Mouse (Mus musculus): ENCODE results near the gene Fank1. TPM values are rescaled to one million over a fixed set of nuclear protein-coding genes. Genes with fewer than 3 reads are reported as not detected.

The Fank1 gene
- polyA plus RNA-seq, 1 experiment from 2014 or later: 3.8 TPM

DNA sequence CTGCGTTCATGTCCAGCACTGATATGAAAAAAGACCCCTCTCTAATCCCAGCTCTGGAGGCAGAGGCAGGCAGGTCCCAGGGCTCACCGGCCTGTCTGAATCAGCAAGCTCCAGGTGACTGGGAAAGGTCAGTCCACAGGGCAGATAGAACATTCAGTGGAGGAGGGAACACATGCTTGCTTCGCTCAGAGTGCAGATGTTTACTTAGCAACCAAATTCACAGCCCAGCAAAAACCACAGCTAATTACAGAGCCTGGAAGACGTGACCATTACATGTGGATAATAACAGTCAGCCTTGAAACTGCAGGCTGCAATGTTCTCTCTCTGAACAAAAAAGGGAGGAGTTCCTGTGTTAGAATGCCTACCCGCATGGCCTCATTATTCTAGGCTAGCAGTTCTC lies 26.0 kb upstream of the Fank1 start:
- Histone ChIP-seq H3K4me1 (replicated peaks) (0 out of 2 replicates have a peak, but pooled peaks cover 3% of the 10 kb centered on the region), H3K4me3 (replicated peaks) (no peak overlapping the region), H3K36me3 (peaks cover 27% of the 10 kb centered on the region), H3K27ac (no peak overlapping the region), H3K9me3 (no peaks in the 10 kb centered on the region), H3K27me3 (no peaks in the 10 kb centered on the region), H3K9ac (replicated peaks) (no peak overlapping the region), H3K4me2 (replicated peaks) (no peak overlapping the region)
- 81% methylated on average over 5 of the region's 5 CpGs for WGBS
- no peak for ATAC-seq

DNA sequence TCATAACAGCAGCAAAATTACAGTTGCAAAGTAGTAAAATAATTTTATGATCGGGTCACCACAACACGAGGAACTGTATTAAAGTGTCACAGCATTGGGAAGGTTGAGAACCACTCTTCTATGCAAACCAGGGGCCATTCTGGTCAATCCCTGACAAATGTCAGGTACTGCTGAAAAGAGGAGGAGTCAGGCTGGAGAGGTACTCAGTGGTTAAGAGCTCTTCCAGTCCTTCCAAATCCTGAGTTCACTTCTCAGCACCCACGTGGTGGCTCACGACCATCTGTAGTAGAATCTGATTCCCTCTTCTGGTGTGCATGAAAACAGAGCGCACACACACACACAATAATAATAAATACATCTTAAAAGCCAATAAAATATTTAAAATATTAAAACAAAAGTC lies 25.5 kb upstream of the Fank1 start:
- no peak for ATAC-seq
- Histone ChIP-seq H3K27ac (no peak overlapping the region), H3K4me2 (replicated peaks) (no peak overlapping the region), H3K9ac (replicated peaks) (no peak overlapping the region), H3K36me3 (peaks cover 23% of the 10 kb centered on the region), H3K4me3 (replicated peaks) (no peak overlapping the region), H3K4me1 (replicated peaks) (peaks cover 4% of the 10 kb centered on the region; the same call in 1 of the 2 replicates), H3K27me3 (no peaks in the 10 kb centered on the region), H3K9me3 (no peaks in the 10 kb centered on the region)
- 88% methylated on average over 5 of the region's 5 CpGs for WGBS

GRCm38 (mm10) chr7:133757961-133758455 lies 18.7 kb upstream of the Fank1 start:
- peaks cover 4% of the 10 kb centered on the region; the same call in 1 of the 2 replicates for H3K36me3 ChIP-seq
- no peaks in the 10 kb centered on the region for H3K27me3 ChIP-seq
- peaks cover 38% of the 10 kb centered on the region for H3K4me1 ChIP-seq (replicated peaks)
- no peak for ATAC-seq
- no peaks in the 10 kb centered on the region for H3K9me3 ChIP-seq
- 18% methylated on average over 5 of the region's 5 CpGs for WGBS
- H3K4me2 ChIP-seq (replicated peaks): peak overlapping the region; percentile 51
- peak overlapping the region; percentile 28 for H3K4me3 ChIP-seq (replicated peaks)
- no peak overlapping the region for H3K27ac ChIP-seq
- 0 out of 2 replicates have a peak overlapping the region, but pooled peaks have one; percentile 23 for H3K9ac ChIP-seq (replicated peaks)

DNA sequence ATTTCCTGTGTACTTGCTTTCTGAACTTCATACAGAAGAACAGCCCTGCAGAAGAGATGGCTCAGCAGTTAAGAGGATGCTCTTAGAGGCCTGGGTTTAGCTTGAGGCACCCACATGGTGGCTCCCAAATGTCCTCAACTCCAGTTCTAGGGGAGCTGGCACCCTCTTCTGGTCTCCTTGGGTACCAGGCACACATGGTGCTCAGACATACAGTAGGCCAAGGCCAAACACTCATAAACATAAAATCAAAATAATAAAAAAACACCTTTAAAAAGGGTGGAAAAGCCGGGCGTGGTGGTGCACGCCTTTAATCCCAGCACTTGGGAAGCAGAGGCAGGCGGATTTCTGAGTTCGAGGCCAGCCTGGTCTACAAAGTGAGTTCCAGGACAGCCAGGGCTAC lies 17.9 kb upstream of the Fank1 start:
- Histone ChIP-seq H3K9me3 (no peaks in the 10 kb centered on the region), H3K9ac (replicated peaks) (no peak overlapping the region), H3K27ac (0 out of 2 replicates have a peak overlapping the region, but pooled peaks have one; percentile 25), H3K4me2 (replicated peaks) (peak overlapping the region; percentile 51), H3K27me3 (no peaks in the 10 kb centered on the region), H3K4me3 (replicated peaks) (peak overlapping the region; percentile 28), H3K36me3 (peaks cover 4% of the 10 kb centered on the region; the same call in 1 of the 2 replicates), H3K4me1 (replicated peaks) (peaks cover 38% of the 10 kb centered on the region)
- 88% methylated on average over 5 of the region's 5 CpGs for WGBS
- no peak for ATAC-seq

DNA sequence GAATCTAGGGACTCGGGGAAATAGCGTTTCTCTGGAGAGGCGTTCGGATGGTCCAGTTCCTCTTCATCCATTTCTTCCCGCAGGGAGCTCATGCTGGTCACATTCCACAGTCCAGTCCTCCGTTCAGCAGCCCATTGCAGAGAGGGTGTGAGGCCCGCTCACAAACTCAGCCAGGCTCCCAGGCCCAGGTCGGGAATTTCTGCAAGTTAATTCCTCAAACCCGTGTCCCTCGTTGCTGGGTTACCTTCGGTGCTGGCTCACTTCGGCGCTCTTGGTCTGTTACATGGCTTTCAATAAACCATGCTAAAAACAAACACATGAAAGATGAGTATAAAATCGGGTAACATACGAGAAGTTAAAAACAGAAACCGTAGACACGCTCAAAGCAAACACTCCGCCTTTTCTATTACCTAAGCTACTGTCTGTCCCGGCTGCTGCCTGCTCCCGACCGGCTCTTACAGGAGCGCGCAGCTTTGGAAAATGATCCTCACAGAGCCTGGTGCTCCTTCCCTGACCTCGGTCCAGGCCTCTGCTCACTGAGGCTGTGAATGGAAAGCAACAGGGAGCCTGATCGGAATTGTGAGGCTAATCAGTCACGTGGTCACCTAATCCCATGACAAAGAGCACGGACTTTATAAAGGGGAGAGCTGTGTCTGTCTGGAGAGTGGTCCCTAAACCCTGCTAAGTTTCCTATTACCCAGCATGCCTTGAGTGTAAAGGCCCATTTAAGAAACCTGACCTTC lies 16.9 kb upstream of the Fank1 start:
- WGBS: 2% methylated on average over 27 of the region's 27 CpGs
- peak overlapping the region; percentile 85 for H3K27ac ChIP-seq
- H3K4me1 ChIP-seq (replicated peaks): peaks cover 39% of the 10 kb centered on the region
- no peaks in the 10 kb centered on the region for H3K9me3 ChIP-seq
- H3K36me3 ChIP-seq: no peaks in the 10 kb centered on the region
- no peaks in the 10 kb centered on the region for H3K27me3 ChIP-seq
- H3K4me2 ChIP-seq (replicated peaks): peak overlapping the region; percentile 51
- H3K9ac ChIP-seq (replicated peaks): peak overlapping the region; percentile 30
- peak overlapping the region; percentile 28 for H3K4me3 ChIP-seq (replicated peaks)
- peak; percentile 93 for ATAC-seq

- H3K9me3 ChIP-seq: no peaks in the 10 kb centered on the region
- no peak overlapping the region for H3K4me3 ChIP-seq (replicated peaks)
- H3K27ac ChIP-seq: no peak overlapping the region
- H3K36me3 ChIP-seq: no peaks in the 10 kb centered on the region
- H3K4me1 ChIP-seq (replicated peaks): peaks cover 39% of the 10 kb centered on the region
- WGBS: 94% methylated on average over 6 of the region's 6 CpGs
- H3K4me2 ChIP-seq (replicated peaks): no peak overlapping the region
- no peaks in the 10 kb centered on the region for H3K27me3 ChIP-seq
- no peak overlapping the region for H3K9ac ChIP-seq (replicated peaks)
- ATAC-seq: no peak
These were observed 14.0 kb upstream of the Fank1 start for GRCm38 (mm10) chr7:133762696-133763095.

- no peak overlapping the region for H3K4me2 ChIP-seq (replicated peaks)
- no peaks in the 10 kb centered on the region for H3K9me3 ChIP-seq
- no peak overlapping the region for H3K4me3 ChIP-seq (replicated peaks)
- H3K4me1 ChIP-seq (replicated peaks): peaks cover 25% of the 10 kb centered on the region
- no peaks in the 10 kb centered on the region for H3K27me3 ChIP-seq
- H3K36me3 ChIP-seq: no peaks in the 10 kb centered on the region
- no peak overlapping the region for H3K27ac ChIP-seq
- ATAC-seq: no peak
- no peak overlapping the region for H3K9ac ChIP-seq (replicated peaks)
- 91% methylated on average over 2 of the region's 2 CpGs for WGBS
These were observed 12.2 kb upstream of the Fank1 start for GRCm38 (mm10) chr7:133764425-133764824.

DNA sequence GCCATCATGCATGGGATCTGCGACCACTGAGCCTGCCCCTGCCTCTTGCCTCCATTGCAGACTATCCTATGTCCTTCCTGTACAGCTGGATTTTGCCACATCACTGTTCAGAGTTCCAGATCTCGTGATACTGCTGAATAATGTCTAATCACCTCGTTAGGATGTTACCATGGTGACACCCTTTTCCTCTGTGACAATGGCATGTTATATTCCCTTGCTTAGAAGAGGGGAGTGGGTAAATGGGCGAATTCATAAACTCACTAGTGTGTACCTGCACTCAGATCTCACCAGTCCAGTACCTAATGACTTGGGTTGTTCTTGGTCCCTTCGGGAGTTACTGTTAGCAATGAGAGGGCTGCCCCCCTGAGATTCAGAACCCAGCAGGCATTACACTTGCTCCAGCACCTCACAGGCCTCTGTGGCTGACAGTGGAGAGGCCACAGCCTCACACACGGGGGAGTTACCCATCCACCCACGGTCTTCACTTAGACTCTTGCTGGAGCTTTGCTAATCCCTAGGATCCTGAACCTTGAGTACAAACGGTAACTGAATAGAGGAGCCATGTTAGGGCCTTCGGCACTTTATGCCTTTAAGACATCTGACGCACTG lies 11.3 kb upstream of the Fank1 start:
- 52% methylated on average over 10 of the region's 10 CpGs for WGBS
- Histone ChIP-seq H3K4me2 (replicated peaks) (no peak overlapping the region), H3K27me3 (no peaks in the 10 kb centered on the region), H3K9me3 (no peaks in the 10 kb centered on the region), H3K36me3 (no peaks in the 10 kb centered on the region), H3K4me3 (replicated peaks) (no peak overlapping the region), H3K9ac (replicated peaks) (no peak overlapping the region), H3K27ac (peak overlapping the region; percentile 67), H3K4me1 (replicated peaks) (peaks cover 16% of the 10 kb centered on the region)
- ATAC-seq: peak; percentile 44; the same call in 1 of the 2 replicates

DNA sequence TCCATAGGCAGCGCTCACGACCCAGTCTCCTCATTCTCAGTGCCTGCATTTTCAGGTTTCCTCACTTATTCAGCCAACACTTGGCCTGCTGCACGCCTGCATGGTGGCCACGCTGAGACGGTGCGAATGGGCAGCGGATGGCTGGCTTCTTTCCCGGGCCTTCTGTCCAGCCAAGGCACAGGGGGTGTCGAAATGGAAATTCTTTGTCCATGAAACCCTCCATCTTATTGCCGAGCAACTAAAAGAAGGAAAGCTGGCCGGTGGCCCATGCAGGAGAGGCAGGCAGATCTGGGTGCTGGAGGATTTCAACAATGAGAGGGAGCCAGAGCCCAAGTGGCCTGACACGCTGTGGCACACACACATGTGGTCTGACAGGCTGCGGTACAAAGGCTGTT lies 10.8 kb upstream of the Fank1 start:
- Histone ChIP-seq H3K27ac (peak overlapping the region; percentile 67), H3K36me3 (no peaks in the 10 kb centered on the region), H3K27me3 (no peaks in the 10 kb centered on the region), H3K4me3 (replicated peaks) (no peak overlapping the region), H3K4me1 (replicated peaks) (peaks cover 15% of the 10 kb centered on the region), H3K9me3 (no peaks in the 10 kb centered on the region), H3K4me2 (replicated peaks) (no peak overlapping the region), H3K9ac (replicated peaks) (no peak overlapping the region)
- 63% methylated on average over 13 of the region's 13 CpGs for WGBS
- ATAC-seq: peak; percentile 76

DNA sequence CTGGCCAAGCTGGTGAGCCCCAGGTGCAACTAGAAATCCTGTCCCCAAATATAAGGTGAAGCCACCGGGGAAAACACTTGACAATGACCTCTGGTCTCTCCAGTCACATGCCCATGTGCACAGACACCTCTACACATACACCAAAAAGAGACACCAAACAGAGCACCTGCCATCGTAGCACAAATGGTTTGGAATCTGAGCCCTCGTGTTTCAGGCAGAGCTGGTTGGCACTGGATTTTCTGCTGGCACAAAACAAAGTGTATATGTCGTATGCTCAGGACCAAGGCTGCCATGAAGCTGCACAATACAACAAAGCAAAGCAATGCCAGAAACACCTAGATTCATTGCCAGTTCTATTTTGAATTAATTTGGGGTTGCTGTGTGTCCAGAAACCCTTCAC lies 8.6 kb upstream of the Fank1 start:
- no peak for ATAC-seq
- Histone ChIP-seq H3K27ac (no peak overlapping the region), H3K9me3 (no peaks in the 10 kb centered on the region)

DNA sequence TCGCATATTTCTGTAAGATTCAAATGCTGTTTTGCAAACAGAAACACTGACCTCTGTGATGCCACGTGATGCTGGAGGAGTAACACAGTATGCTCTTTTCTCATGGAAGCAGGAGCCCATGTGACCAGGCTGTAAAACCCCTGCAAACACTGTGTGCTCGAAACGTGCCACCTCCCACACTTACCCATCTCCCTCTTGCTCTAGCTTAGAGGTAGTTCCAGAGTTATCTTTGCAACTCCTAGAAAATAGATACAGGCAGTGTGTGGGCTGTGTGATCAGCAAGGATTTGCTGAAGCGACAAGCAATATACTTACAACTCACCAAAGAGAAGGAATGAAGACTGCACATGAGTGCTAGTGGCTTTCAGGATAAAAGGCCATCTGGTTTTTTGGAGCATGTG lies 8.1 kb upstream of the Fank1 start:
- no peak for ATAC-seq
- Histone ChIP-seq H3K4me3 (replicated peaks) (no peak overlapping the region), H3K4me2 (replicated peaks) (no peak overlapping the region), H3K9ac (replicated peaks) (no peak overlapping the region), H3K36me3 (no peaks in the 10 kb centered on the region), H3K27me3 (no peaks in the 10 kb centered on the region), H3K9me3 (no peaks in the 10 kb centered on the region), H3K4me1 (replicated peaks) (peaks cover 15% of the 10 kb centered on the region), H3K27ac (no peak overlapping the region)
- WGBS: 77% methylated on average over 5 of the region's 5 CpGs

More for the DNA sequence above, 8.6 kb upstream of the Fank1 start:
- Histone ChIP-seq H3K4me2 (replicated peaks) (no peak overlapping the region), H3K36me3 (no peaks in the 10 kb centered on the region), H3K4me3 (replicated peaks) (no peak overlapping the region), H3K4me1 (replicated peaks) (peaks cover 15% of the 10 kb centered on the region), H3K9ac (replicated peaks) (no peak overlapping the region), H3K27me3 (no peaks in the 10 kb centered on the region)
- 91% methylated on average over 4 of the region's 4 CpGs for WGBS

GRCm38 (mm10) chr7:133775179-133775578 lies 1.5 kb upstream of the Fank1 start:
- ATAC-seq: no peak
- no peaks in the 10 kb centered on the region for H3K36me3 ChIP-seq

More at GRCm38 (mm10) chr7:133775179-133775578, 1.5 kb upstream of the Fank1 start:
- peak overlapping the region; percentile 85 for H3K4me3 ChIP-seq (replicated peaks)
- no peaks in the 10 kb centered on the region for H3K9me3 ChIP-seq
- H3K4me1 ChIP-seq (replicated peaks): peaks cover 25% of the 10 kb centered on the region
- peak overlapping the region; percentile 76 for H3K4me2 ChIP-seq (replicated peaks)
- peak overlapping the region; percentile 84; the same call in 1 of the 2 replicates for H3K9ac ChIP-seq (replicated peaks)
- no peak overlapping the region for H3K27ac ChIP-seq
- 63% methylated on average over 5 of the region's 5 CpGs for WGBS
- H3K27me3 ChIP-seq: no peaks in the 10 kb centered on the region
